Mouse (Mus musculus): ENCODE measurements around the gene Fshr. TPM values are rescaled to one million over a fixed set of nuclear protein-coding genes. Genes with fewer than 3 reads are reported as not detected.
"Not testable (repeated sequence)": the region's sequence is repeated elsewhere in the genome, so short reads cannot be mapped to it uniquely, and the experiment has no call there.

The Fshr gene
- polyA plus RNA-seq, 1 experiment from 2014 or later = 0.09 TPM

DNA sequence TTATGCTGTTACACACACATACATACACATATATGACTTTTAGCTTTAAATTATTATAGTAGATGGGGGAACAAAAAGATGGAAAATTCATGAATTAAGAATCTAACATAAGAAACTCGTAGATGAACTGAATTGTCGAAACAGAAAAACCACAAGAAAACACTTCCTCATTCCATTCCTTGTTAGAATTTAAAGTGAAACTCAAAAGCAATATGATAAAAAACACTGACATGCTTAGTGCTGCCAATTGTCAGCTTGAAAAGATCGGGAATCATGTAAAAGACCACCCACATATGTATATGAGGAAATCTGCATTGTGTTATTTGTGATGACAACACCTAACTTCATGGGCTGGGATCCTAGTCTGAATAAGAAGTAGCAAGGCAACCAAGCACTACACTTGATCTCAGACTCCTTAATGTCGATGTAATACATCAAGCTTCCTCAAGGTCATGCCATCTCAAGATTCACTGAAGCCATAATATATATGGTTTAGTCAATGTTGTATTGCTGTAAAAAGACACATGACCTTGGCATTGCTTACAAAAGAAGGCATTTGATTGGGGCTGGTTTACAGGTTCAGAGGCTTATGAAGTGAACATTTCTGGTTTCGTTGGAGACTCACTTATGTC lies 99.6 kb downstream of the Fshr start:
- WGBS = 70% methylated on average over 5 of the region's 5 CpGs

DNA sequence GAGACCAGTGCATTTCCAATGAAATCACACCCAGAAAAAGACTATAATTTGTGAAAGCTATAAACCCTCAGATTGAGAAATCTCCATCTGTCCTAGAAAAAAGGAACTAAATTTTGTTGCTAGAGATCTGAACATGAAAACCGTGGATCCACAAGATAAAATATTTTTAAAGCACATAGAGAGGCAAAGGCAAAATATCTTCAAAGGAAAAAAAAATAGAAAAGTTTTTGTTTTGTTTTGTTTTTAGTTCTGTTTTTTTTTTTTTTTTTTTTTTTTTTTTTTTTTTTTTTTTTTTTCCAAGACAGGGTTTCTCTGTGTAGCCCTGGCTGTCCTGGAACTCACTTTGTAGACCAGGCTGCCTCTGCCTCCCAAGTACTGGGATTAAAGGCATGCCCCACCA lies 100.7 kb downstream of the Fshr start:
- H3K4me2 ChIP-seq (ENCODE audit: low read depth, low read length); H3K9me3 ChIP-seq (replicated peaks; ENCODE audit: control insufficient read depth, low read length); H3K36me3 ChIP-seq (ENCODE audit: control insufficient read depth, insufficient read depth); H3K4me3 ChIP-seq (ENCODE audit: low read length); H3K27ac ChIP-seq (ENCODE audit: low read length); ATAC-seq (replicated peaks; ENCODE audit: extremely low read depth, insufficient read depth, low FRiP score); H3K4me1 ChIP-seq (ENCODE audit: control insufficient read depth, insufficient read depth, low read length); H3K27me3 ChIP-seq (ENCODE audit: control insufficient read depth, insufficient read depth, low read length); H3K9ac ChIP-seq (ENCODE audit: low read length): not testable (repeated sequence)
- 65% methylated on average over 1 of the region's 1 CpGs for WGBS

More for the DNA sequence above, 99.6 kb downstream of the Fshr start:
- Histone ChIP-seq H3K4me1 (ENCODE audit: control insufficient read depth, insufficient read depth, low read length) (no peaks in the 10 kb centered on the region), H3K4me3 (ENCODE audit: low read length) (no peak overlapping the region), H3K9me3 (replicated peaks; ENCODE audit: control insufficient read depth, low read length) (no peaks in the 10 kb centered on the region), H3K9ac (ENCODE audit: low read length) (no peak overlapping the region), H3K36me3 (ENCODE audit: control insufficient read depth, insufficient read depth) (no peaks in the 10 kb centered on the region), H3K27me3 (ENCODE audit: control insufficient read depth, insufficient read depth, low read length) (no peaks in the 10 kb centered on the region), H3K27ac (ENCODE audit: low read length) (no peak overlapping the region), H3K4me2 (ENCODE audit: low read depth, low read length) (no peak overlapping the region)
- ATAC-seq (replicated peaks; ENCODE audit: extremely low read depth, insufficient read depth, low FRiP score) = no peak

DNA sequence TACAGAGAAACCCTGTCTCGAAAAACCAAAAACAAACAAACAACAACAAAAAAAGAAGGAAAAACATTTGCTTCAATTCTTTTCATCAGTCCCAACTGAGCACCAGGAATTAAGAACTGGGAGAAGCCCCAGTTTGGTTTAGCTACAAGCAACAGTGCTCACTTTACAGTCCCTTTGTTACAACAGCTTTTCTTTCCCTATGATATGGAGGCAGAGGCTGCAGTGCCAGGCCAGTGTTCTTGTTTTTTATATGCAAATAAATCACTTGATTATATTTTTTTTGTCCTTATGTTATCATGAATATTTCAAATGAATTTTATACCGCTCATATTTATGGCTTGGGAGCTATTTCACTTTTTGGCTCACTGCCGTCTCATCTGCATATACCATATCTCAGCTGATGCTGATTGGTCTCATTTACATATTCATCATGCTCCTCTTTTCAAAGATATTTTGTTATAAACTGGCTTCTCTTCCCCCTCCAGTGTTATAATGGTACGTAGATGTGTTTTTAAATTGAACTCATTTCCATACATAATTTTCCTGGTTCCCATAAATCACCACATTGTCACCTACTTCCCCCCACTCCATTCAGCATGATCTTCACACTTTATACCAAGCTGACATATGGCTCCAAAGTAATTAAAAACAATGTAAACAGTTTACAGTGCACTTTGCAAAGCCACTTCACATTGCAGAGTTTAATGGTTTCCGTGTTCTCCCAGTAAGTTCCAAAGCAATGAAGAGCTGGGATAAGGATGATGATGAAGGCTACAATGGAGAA lies 110.6 kb downstream of the Fshr start:
- no peak for ATAC-seq (replicated peaks; ENCODE audit: extremely low read depth, insufficient read depth, low FRiP score)
- no peaks in the 10 kb centered on the region for H3K27me3 ChIP-seq (ENCODE audit: control insufficient read depth, insufficient read depth, low read length)
- H3K4me1 ChIP-seq (ENCODE audit: control insufficient read depth, insufficient read depth, low read length) = no peaks in the 10 kb centered on the region

DNA sequence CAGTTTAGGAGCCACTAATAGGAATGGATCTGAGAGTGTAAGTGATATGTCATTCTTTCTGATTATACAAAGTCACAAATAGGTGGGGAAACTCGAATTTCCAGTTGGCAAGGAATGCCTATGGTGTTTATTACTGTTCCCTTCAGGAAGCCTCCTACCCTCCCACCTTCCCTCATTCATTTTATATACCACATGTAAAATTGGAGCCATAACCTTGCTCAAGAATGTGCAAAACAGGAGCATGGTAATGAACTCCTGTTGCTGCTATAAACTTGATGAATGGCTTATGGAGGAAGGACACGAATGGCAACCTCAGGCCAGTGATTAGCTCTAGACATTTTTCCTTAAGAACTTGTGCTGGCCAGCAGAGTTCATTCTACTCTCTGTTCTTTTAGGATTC lies 117.6 kb downstream of the Fshr start:
- Histone ChIP-seq H3K4me3 (ENCODE audit: low read length) (no peak overlapping the region), H3K9me3 (replicated peaks; ENCODE audit: control insufficient read depth, low read length) (no peaks in the 10 kb centered on the region), H3K4me2 (ENCODE audit: low read depth, low read length) (no peak overlapping the region), H3K4me1 (ENCODE audit: control insufficient read depth, insufficient read depth, low read length) (no peaks in the 10 kb centered on the region), H3K36me3 (ENCODE audit: control insufficient read depth, insufficient read depth) (no peaks in the 10 kb centered on the region), H3K9ac (ENCODE audit: low read length) (no peak overlapping the region), H3K27ac (ENCODE audit: low read length) (no peak overlapping the region), H3K27me3 (ENCODE audit: control insufficient read depth, insufficient read depth, low read length) (no peaks in the 10 kb centered on the region)
- no peak for ATAC-seq (replicated peaks; ENCODE audit: extremely low read depth, insufficient read depth, low FRiP score)
- 45% methylated on average over 2 of the region's 2 CpGs for WGBS

More for the DNA sequence above, 110.6 kb downstream of the Fshr start:
- no peak overlapping the region for H3K9ac ChIP-seq (ENCODE audit: low read length)
- no peaks in the 10 kb centered on the region for H3K36me3 ChIP-seq (ENCODE audit: control insufficient read depth, insufficient read depth)
- H3K4me2 ChIP-seq (ENCODE audit: low read depth, low read length) = no peak overlapping the region
- 81% methylated on average over 5 of the region's 5 CpGs for WGBS
- H3K9me3 ChIP-seq (replicated peaks; ENCODE audit: control insufficient read depth, low read length) = no peaks in the 10 kb centered on the region
- no peak overlapping the region for H3K4me3 ChIP-seq (ENCODE audit: low read length)
- H3K27ac ChIP-seq (ENCODE audit: low read length) = no peak overlapping the region

DNA sequence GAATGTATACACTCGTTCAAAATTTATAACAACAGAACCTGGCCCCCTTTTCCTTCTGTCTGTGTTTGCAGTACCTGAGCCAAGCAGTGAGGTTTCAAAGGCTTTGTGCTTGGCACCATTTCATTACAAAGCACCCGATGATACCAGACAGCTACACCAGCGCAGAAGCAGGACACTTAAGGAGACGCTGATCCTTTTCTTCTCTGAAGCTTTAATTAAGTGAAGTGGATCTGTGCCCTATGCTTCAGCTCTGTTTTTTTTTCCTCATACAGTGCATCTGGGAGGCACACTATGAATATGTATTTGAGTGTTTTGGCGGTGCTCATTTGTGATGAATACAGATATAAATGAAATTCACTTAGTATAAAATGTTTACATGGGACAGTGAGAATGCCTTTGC lies 120.8 kb downstream of the Fshr start:
- H3K4me1 ChIP-seq (ENCODE audit: control insufficient read depth, insufficient read depth, low read length) = no peaks in the 10 kb centered on the region
- no peak overlapping the region for H3K4me3 ChIP-seq (ENCODE audit: low read length)
- ATAC-seq (replicated peaks; ENCODE audit: extremely low read depth, insufficient read depth, low FRiP score) = no peak
- no peaks in the 10 kb centered on the region for H3K9me3 ChIP-seq (replicated peaks; ENCODE audit: control insufficient read depth, low read length)
- no peak overlapping the region for H3K27ac ChIP-seq (ENCODE audit: low read length)
- H3K4me2 ChIP-seq (ENCODE audit: low read depth, low read length) = no peak overlapping the region
- H3K9ac ChIP-seq (ENCODE audit: low read length) = no peak overlapping the region
- no peaks in the 10 kb centered on the region for H3K27me3 ChIP-seq (ENCODE audit: control insufficient read depth, insufficient read depth, low read length)
- H3K36me3 ChIP-seq (ENCODE audit: control insufficient read depth, insufficient read depth) = no peaks in the 10 kb centered on the region
- 79% methylated on average over 5 of the region's 5 CpGs for WGBS

DNA sequence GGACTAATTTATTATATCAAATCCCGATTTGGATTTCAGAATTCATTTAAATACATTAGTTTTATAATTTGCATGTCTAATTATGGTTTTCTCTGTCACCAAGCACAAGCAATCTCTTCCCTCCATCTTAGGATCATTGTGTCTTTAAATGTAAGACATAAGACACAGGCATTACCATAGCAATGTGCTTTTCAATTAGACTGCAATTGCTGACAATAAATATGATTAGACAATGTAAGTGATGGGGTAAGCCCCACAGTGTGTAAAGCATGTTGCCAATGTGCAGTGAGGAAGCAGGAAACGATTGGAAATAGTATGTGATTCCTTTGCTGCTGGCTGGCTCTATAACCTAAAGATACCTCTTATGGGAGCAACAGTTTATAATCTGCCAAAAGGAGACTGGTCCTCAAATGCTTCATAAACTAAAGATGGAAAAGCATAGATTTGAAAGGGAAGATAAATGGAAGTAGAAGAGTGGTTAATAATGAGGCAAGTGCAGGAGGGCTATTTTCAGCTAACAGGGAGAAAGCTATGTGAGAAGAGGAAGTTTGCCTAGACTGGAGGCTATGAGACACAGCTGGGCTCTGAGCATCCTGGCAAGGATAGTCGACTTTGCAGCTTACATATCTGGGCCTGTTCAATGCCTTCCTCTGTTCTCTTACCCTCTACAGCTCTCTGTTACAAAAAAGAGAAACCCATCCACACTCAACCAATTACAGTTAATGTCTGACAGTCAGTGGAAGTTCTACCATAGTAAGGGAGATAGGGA lies 136.0 kb downstream of the Fshr start:
- Histone ChIP-seq H3K27ac (ENCODE audit: low read length) (no peak overlapping the region), H3K36me3 (ENCODE audit: control insufficient read depth, insufficient read depth) (no peaks in the 10 kb centered on the region), H3K4me2 (ENCODE audit: low read depth, low read length) (no peak overlapping the region), H3K9ac (ENCODE audit: low read length) (no peak overlapping the region), H3K9me3 (replicated peaks; ENCODE audit: control insufficient read depth, low read length) (no peaks in the 10 kb centered on the region), H3K27me3 (ENCODE audit: control insufficient read depth, insufficient read depth, low read length) (no peaks in the 10 kb centered on the region), H3K4me1 (ENCODE audit: control insufficient read depth, insufficient read depth, low read length) (no peaks in the 10 kb centered on the region), H3K4me3 (ENCODE audit: low read length) (no peak overlapping the region)
- no peak for ATAC-seq (replicated peaks; ENCODE audit: extremely low read depth, insufficient read depth, low FRiP score)
- 53% methylated on average over 3 of the region's 3 CpGs for WGBS

DNA sequence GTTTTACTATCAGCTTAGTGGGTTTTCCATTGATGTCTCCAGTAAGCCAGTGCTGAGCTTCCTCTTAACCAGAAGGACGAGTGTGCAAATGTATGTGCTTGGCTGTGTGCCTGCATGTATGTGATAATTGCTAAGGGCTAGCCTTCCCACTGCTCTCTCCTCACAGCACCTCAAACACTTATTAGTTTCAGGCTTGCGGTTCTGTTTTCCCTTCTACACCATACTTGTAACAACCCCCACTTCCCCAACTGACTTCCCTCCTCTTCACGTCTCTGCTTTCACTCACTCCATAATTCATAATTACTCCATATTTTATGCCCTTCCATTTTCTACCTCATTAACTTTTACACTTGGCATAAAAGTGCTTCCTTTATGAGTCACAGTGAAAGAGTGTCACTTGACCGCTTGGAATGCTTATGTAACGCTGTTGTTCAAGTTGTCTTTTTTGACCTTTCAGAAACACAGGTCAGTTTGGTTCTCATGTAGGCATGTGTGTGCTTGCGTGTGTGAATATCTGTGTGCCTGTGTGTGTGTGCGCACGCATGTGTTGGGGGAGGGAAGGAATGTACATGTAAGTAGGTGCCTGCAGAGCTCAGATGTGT lies 138.0 kb downstream of the Fshr start:
- 78% methylated on average over 8 of the region's 8 CpGs for WGBS
- H3K9me3 ChIP-seq (replicated peaks; ENCODE audit: control insufficient read depth, low read length) = no peaks in the 10 kb centered on the region
- no peak overlapping the region for H3K4me3 ChIP-seq (ENCODE audit: low read length)
- no peak overlapping the region for H3K27ac ChIP-seq (ENCODE audit: low read length)
- H3K36me3 ChIP-seq (ENCODE audit: control insufficient read depth, insufficient read depth) = no peaks in the 10 kb centered on the region
- H3K9ac ChIP-seq (ENCODE audit: low read length) = no peak overlapping the region
- ATAC-seq (replicated peaks; ENCODE audit: extremely low read depth, insufficient read depth, low FRiP score) = no peak
- H3K27me3 ChIP-seq (ENCODE audit: control insufficient read depth, insufficient read depth, low read length) = no peaks in the 10 kb centered on the region
- H3K4me1 ChIP-seq (ENCODE audit: control insufficient read depth, insufficient read depth, low read length) = no peaks in the 10 kb centered on the region
- no peak overlapping the region for H3K4me2 ChIP-seq (ENCODE audit: low read depth, low read length)

DNA sequence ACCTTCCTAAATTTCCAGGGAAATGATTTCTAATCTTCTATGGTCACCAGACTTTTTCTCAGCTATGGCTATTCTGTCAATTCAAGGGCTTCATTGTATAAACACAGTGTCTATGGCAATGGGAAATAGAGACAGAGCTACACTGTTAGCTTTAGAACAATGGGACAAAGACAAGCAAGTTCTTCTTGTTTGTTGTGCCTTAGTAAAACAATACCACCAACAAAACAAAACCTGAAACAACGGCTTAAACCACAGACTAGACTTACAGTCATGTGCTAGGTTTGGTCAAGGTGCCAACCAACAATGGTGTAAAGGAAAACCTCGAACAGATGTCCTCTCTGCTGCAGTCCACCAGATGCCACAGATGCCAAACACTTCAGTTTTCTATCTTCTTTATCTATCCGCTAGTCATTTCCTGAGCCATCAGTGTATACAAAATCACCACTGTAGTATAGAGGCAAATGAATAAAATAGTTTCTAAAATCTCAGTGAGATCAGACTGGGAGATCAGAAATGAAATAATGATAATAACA lies 149.4 kb downstream of the Fshr start:
- ATAC-seq (replicated peaks; ENCODE audit: extremely low read depth, insufficient read depth, low FRiP score) = no peak
- 71% methylated on average over 3 of the region's 3 CpGs for WGBS
- H3K4me1 ChIP-seq (ENCODE audit: control insufficient read depth, insufficient read depth, low read length) = peaks cover 5% of the 10 kb centered on the region

More for the DNA sequence above, 149.4 kb downstream of the Fshr start:
- H3K27me3 ChIP-seq (ENCODE audit: control insufficient read depth, insufficient read depth, low read length) = no peaks in the 10 kb centered on the region
- H3K27ac ChIP-seq (ENCODE audit: low read length) = no peak overlapping the region
- H3K9ac ChIP-seq (ENCODE audit: low read length) = no peak overlapping the region
- no peak overlapping the region for H3K4me2 ChIP-seq (ENCODE audit: low read depth, low read length)
- no peak overlapping the region for H3K4me3 ChIP-seq (ENCODE audit: low read length)
- no peaks in the 10 kb centered on the region for H3K36me3 ChIP-seq (ENCODE audit: control insufficient read depth, insufficient read depth)
- no peaks in the 10 kb centered on the region for H3K9me3 ChIP-seq (replicated peaks; ENCODE audit: control insufficient read depth, low read length)

Measured in heart, embryonic 16.5 days (tissue).